Comparison of ENCODE assay signal across 8 mouse cellular contexts in the genomic region with DNA sequence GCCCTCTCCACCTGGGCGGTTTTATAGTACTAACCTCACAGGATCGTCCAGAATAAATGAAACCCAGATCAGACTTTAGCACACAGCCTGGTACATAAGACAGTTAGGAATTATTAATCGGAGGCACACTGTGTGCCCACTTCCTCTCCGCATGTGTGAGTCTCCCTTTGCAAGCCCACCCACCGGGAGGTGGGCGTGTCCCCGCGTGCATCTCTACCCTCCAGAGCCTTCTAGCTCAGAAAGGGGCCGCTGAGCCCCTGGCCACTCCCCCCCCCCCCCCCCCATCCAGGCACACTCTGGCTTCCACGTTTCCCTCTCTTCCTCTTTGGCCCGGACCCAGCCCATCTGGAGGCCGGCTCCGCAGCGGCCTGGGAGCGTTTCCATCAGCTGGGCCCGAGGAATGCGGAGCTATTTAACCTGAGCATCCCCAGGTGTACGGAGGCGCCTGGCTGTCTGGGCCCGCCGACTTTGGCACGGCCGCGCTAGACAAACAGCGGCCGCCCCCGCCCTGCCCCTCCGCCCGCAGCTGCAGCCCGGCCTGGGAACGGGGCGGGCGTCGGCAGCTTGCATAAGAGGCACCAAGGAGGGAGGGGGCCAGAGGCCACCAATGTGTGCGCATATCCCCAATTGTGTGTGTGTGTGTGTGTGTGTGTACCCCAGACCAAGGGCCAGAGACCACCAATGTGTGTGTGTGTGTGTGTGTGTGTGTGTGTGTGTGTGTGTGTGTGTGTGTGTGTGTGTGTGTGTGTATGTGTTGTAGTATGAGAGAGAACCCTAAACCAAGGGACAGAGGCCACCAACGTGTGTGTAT. TPM values are rescaled to one million over a fixed set of nuclear protein-coding genes. Genes with fewer than 3 reads are reported as not detected.
DNase-seq lines count a peak whose midpoint lies in the region; ATAC-seq and TF ChIP-seq lines count a peak whose summit lies in the region.

No protein-coding gene starts in this region.

- H3K27ac ChIP-seq in forebrain, embryonic 16.5 days (ENCODE audit: low read length): peak overlapping the region; percentile 42; the same call in 1 of the 2 replicates
- peak overlapping the region; percentile 75 for H3K27ac ChIP-seq in hindbrain, embryonic 11.5 days (ENCODE audit: low read depth, low read length)
- H3K27ac ChIP-seq in limb, embryonic 13.5 days: peak overlapping the region; percentile 98
- H3K27ac ChIP-seq in midbrain, embryonic 12.5 days (replicated peaks): peak overlapping the region; percentile 68; the same call in 1 of the 2 replicates
- no peak overlapping the region for H3K27ac ChIP-seq in thymus, adult 2 months (ENCODE audit: control insufficient read depth, insufficient read depth, low read length)

- no peaks in the 10 kb centered on the region for H3K9me3 ChIP-seq in forebrain, embryonic 16.5 days (ENCODE audit: control insufficient read depth, low read length)
- no peaks in the 10 kb centered on the region for H3K9me3 ChIP-seq in hindbrain, embryonic 11.5 days (ENCODE audit: control insufficient read depth, low read length)
- H3K9me3 ChIP-seq in limb, embryonic 13.5 days: no peaks in the 10 kb centered on the region
- no peaks in the 10 kb centered on the region for H3K9me3 ChIP-seq in midbrain, embryonic 12.5 days

- peak overlapping the region; percentile 57 for H3K9ac ChIP-seq in forebrain, embryonic 16.5 days (replicated peaks; ENCODE audit: low read depth, low read length)
- H3K9ac ChIP-seq in hindbrain, embryonic 11.5 days (ENCODE audit: low read depth, low read length): peak overlapping the region; percentile 57; the same call in 1 of the 2 replicates
- peak overlapping the region; percentile 98 for H3K9ac ChIP-seq in limb, embryonic 13.5 days
- peak overlapping the region; percentile 37 for H3K9ac ChIP-seq in midbrain, embryonic 12.5 days (replicated peaks)

- peaks cover 10% of the 10 kb centered on the region; the same call in 1 of the 2 replicates for H3K27me3 ChIP-seq in forebrain, embryonic 16.5 days (replicated peaks; ENCODE audit: control insufficient read depth, insufficient read depth, low read length)
- H3K27me3 ChIP-seq in hindbrain, embryonic 11.5 days (ENCODE audit: control insufficient read depth, insufficient read depth, low read length): no peaks in the 10 kb centered on the region
- H3K27me3 ChIP-seq in limb, embryonic 13.5 days: no peaks in the 10 kb centered on the region
- peaks cover 13% of the 10 kb centered on the region for H3K27me3 ChIP-seq in midbrain, embryonic 12.5 days
- H3K27me3 ChIP-seq in thymus, adult 2 months (ENCODE audit: control insufficient read depth, insufficient read depth, low read length): peaks cover 22% of the 10 kb centered on the region

- TF ChIP-seq CTCF in thymus, adult 2 months (IDR thresholded peaks at IDR 0.05; ENCODE audit: borderline replicate concordance, control insufficient read depth, extremely low read depth, insufficient read depth, low read length, poor library complexity): no peak

- no peak for ATAC-seq in forebrain, embryonic 16.5 days
- peak; percentile 36 for ATAC-seq in hindbrain, embryonic 11.5 days (ENCODE audit: low FRiP score)
- peak; percentile 82 for ATAC-seq in limb, embryonic 13.5 days (ENCODE audit: low FRiP score, low read depth)
- peak; percentile 13 for ATAC-seq in midbrain, embryonic 12.5 days (ENCODE audit: low FRiP score, low read depth)

- peak overlapping the region; percentile 79 for H3K4me2 ChIP-seq in forebrain, embryonic 16.5 days (ENCODE audit: low read length)
- peak overlapping the region; percentile 67 for H3K4me2 ChIP-seq in hindbrain, embryonic 11.5 days (replicated peaks; ENCODE audit: low read depth, low read length)
- H3K4me2 ChIP-seq in limb, embryonic 13.5 days (replicated peaks): peak overlapping the region; percentile 94
- H3K4me2 ChIP-seq in midbrain, embryonic 12.5 days (replicated peaks): peak overlapping the region; percentile 80

- 0 out of 2 replicates have a peak, but pooled peaks have one; percentile 25 for TF ChIP-seq POLR2A in thymus, adult 2 months (IDR thresholded peaks at IDR 0.05; ENCODE audit: control insufficient read depth, extremely low read depth, insufficient read depth, low read length, poor library complexity)

- 2% methylated on average over 36 of the region's 36 CpGs for WGBS in forebrain, embryonic 16.5 days
- WGBS in hindbrain, embryonic 11.5 days: 2% methylated on average over 33 of the region's 36 CpGs
- WGBS in limb, embryonic 13.5 days: 1% methylated on average over 33 of the region's 36 CpGs
- WGBS in midbrain, embryonic 12.5 days: 2% methylated on average over 34 of the region's 36 CpGs
- WGBS in thymus, adult 2 months: 3% methylated on average over 36 of the region's 36 CpGs

- H3K4me1 ChIP-seq in forebrain, embryonic 16.5 days (replicated peaks; ENCODE audit: control insufficient read depth, insufficient read depth, low read length): peaks cover 47% of the 10 kb centered on the region
- H3K4me1 ChIP-seq in hindbrain, embryonic 11.5 days (replicated peaks; ENCODE audit: control insufficient read depth, insufficient read depth, low read length): peaks cover 6% of the 10 kb centered on the region
- H3K4me1 ChIP-seq in limb, embryonic 13.5 days: peaks cover 66% of the 10 kb centered on the region
- peaks cover 67% of the 10 kb centered on the region for H3K4me1 ChIP-seq in midbrain, embryonic 12.5 days
- H3K4me1 ChIP-seq in thymus, adult 2 months (replicated peaks; ENCODE audit: control insufficient read depth, insufficient read depth, low read length): peaks cover 34% of the 10 kb centered on the region

- H3K36me3 ChIP-seq in forebrain, embryonic 16.5 days (ENCODE audit: control insufficient read depth, insufficient read depth): no peaks in the 10 kb centered on the region
- H3K36me3 ChIP-seq in hindbrain, embryonic 11.5 days (ENCODE audit: control insufficient read depth, insufficient read depth, low read length): no peaks in the 10 kb centered on the region
- H3K36me3 ChIP-seq in limb, embryonic 13.5 days: peaks cover 6% of the 10 kb centered on the region; the same call in 1 of the 2 replicates
- H3K36me3 ChIP-seq in midbrain, embryonic 12.5 days: no peaks in the 10 kb centered on the region
- H3K36me3 ChIP-seq in thymus, adult 2 months (ENCODE audit: control insufficient read depth, insufficient read depth, low read length): no peaks in the 10 kb centered on the region

- peak; percentile 38 for DNase-seq in cerebellum, adult 9-11 months
- DNase-seq in cerebellum, adult 9-10 months: no peak
- DNase-seq in adrenal gland, postnatal 36 days: peak; percentile 69 to 85
- peak; percentile 76 for DNase-seq in hindbrain, embryonic 11.5 days (ENCODE audit: low spot score)
- peak; percentile 33 for DNase-seq in thymus, adult 2 months

- peak overlapping the region; percentile 41 for H3K4me3 ChIP-seq in forebrain, embryonic 16.5 days (replicated peaks; ENCODE audit: low read length)
- peak overlapping the region; percentile 84 for H3K4me3 ChIP-seq in hindbrain, embryonic 11.5 days (ENCODE audit: low read depth, low read length)
- H3K4me3 ChIP-seq in limb, embryonic 13.5 days: peak overlapping the region; percentile 95
- peak overlapping the region; percentile 42 for H3K4me3 ChIP-seq in midbrain, embryonic 12.5 days
- peak overlapping the region; percentile 10; the same call in 1 of the 2 replicates for H3K4me3 ChIP-seq in thymus, adult 2 months (ENCODE audit: control insufficient read depth, insufficient read depth, low read length)

RNA-seq across cellular contexts. Expression of a gene that starts 3.2 kb away (rescaled TPM):
- total RNA-seq in adrenal gland, postnatal 36 days (2021): 100 to 1,000 TPM in 1 of 2 experiments, 10 to 100 TPM in 1; 68.4 to 105 TPM
- 22.3 and 26.0 TPM in 2 replicates for polyA plus RNA-seq in forebrain, embryonic 16.5 days (2015; fragmentation: Nextera tagmentation; extraction: Ambion mirVana)
- 166 and 168 TPM in 2 replicates for polyA plus RNA-seq in hindbrain, embryonic 11.5 days (2014; fragmentation: Nextera tagmentation; extraction: Ambion mirVana)
- 232 and 236 TPM in 2 replicates for polyA plus RNA-seq in limb, embryonic 13.5 days (2015; fragmentation: Nextera tagmentation; extraction: Ambion mirVana)
- polyA plus RNA-seq in midbrain, embryonic 12.5 days (2016; fragmentation: Nextera tagmentation; extraction: Ambion mirVana): 65.1 and 69.6 TPM in 2 replicates
- 54.6 and 66.4 TPM in 2 replicates for polyA plus RNA-seq in thymus, adult 2 months (2012; rRNA removed)

RNA-seq across cellular contexts. Expression of a gene that starts 14.7 kb away (rescaled TPM):
- total RNA-seq in adrenal gland, postnatal 36 days (2021): 1 to 10 TPM; 3.0 to 4.0 TPM
- polyA plus RNA-seq in forebrain, embryonic 16.5 days (2015; fragmentation: Nextera tagmentation; extraction: Ambion mirVana): 4.7 and 6.0 TPM in 2 replicates
- 4.1 and 4.4 TPM in 2 replicates for polyA plus RNA-seq in hindbrain, embryonic 11.5 days (2014; fragmentation: Nextera tagmentation; extraction: Ambion mirVana)
- 32.0 and 34.4 TPM in 2 replicates for polyA plus RNA-seq in limb, embryonic 13.5 days (2015; fragmentation: Nextera tagmentation; extraction: Ambion mirVana)
- 3.2 and 3.9 TPM in 2 replicates for polyA plus RNA-seq in midbrain, embryonic 12.5 days (2016; fragmentation: Nextera tagmentation; extraction: Ambion mirVana)
- polyA plus RNA-seq in thymus, adult 2 months (2012; rRNA removed): 1.6 and 1.9 TPM in 2 replicates

RNA-seq across cellular contexts. Expression of a gene that starts 52.4 kb away (rescaled TPM):
- total RNA-seq in adrenal gland, postnatal 36 days (2021): 10 to 100 TPM; 27.2 to 31.7 TPM
- polyA plus RNA-seq in forebrain, embryonic 16.5 days (2015; fragmentation: Nextera tagmentation; extraction: Ambion mirVana): 29.3 and 32.8 TPM in 2 replicates
- polyA plus RNA-seq in hindbrain, embryonic 11.5 days (2014; fragmentation: Nextera tagmentation; extraction: Ambion mirVana): 43.9 and 48.5 TPM in 2 replicates
- 29.2 and 30.0 TPM in 2 replicates for polyA plus RNA-seq in limb, embryonic 13.5 days (2015; fragmentation: Nextera tagmentation; extraction: Ambion mirVana)
- 38.4 and 39.6 TPM in 2 replicates for polyA plus RNA-seq in midbrain, embryonic 12.5 days (2016; fragmentation: Nextera tagmentation; extraction: Ambion mirVana)
- 4.2 and 4.4 TPM in 2 replicates for polyA plus RNA-seq in thymus, adult 2 months (2012; rRNA removed)

Comparison
In these comparisons a context has a peak if more than half of its experiments do, and no peak if none do; other contexts are left out.
1. H3K4me3 ChIP-seq: peak in every context shown above with its lines; median percentile 95 in limb, embryonic 13.5 days; 84 in hindbrain, embryonic 11.5 days; 42 in midbrain, embryonic 12.5 days; 41 in forebrain, embryonic 16.5 days; 10 in thymus, adult 2 months.
2. H3K9ac ChIP-seq: peak in every context shown above with its lines; median percentile 98 in limb, embryonic 13.5 days; 57 in forebrain, embryonic 16.5 days; 57 in hindbrain, embryonic 11.5 days; 37 in midbrain, embryonic 12.5 days.